Mouse (Mus musculus) heart, adult 8-10 months (tissue): ENCODE measurements around the gene Gbp7. TPM values are rescaled to one million over a fixed set of nuclear protein-coding genes. Genes with fewer than 3 reads are reported as not detected.
"Not testable (repeated sequence)": the region's sequence is repeated elsewhere in the genome, so short reads cannot be mapped to it uniquely, and the experiment has no call there.

ENCODE experiments used
- DNase-seq: peaks from one replicate; pipeline ENCODE4 v3.0.0; 2022; ENCODE audit warnings: low spot score
- total RNA-seq, 4 experiments: library from RNA; stranded (reverse); gene quantifications; 2 replicates each; pipeline ENCODE4 v1.2.4; 2022

Gbp7 gene
- 1 to 10 TPM; 6.2 to 8.1 (median 7.3) TPM for total RNA-seq

- DNase-seq: peak; percentile 84
Measured at GRCm38 (mm10) chr3:142530087-142530953, at the start of gene Gbp7. Gene Gbp7 (plus strand): TSS chr3:142530342.

GRCm38 (mm10) chr3:142490465-142490864 lies 39.7 kb upstream of the Gbp7 start:
- peak; percentile 82 for DNase-seq

GRCm38 (mm10) chr3:142493536-142494061 lies 36.5 kb upstream of the Gbp7 start, which contains the start of gene Gbp5:
Gene Gbp5 (plus strand): TSS chr3:142493978.
- DNase-seq: peak; percentile 93

GRCm38 (mm10) chr3:142495146-142495655 lies 34.9 kb upstream of the Gbp7 start:
- DNase-seq: no peak

- peak; percentile 69 for DNase-seq
Measured at GRCm38 (mm10) chr3:142496113-142497101, 33.7 kb upstream of the Gbp7 start.

- no peak for DNase-seq
Measured at GRCm38 (mm10) chr3:142497123-142497841, 32.9 kb upstream of the Gbp7 start.

- no peak for DNase-seq
Measured at GRCm38 (mm10) chr3:142498941-142499340, 31.2 kb upstream of the Gbp7 start.

GRCm38 (mm10) chr3:142528116-142528515 lies 2.0 kb upstream of the Gbp7 start:
- no peak for DNase-seq

- DNase-seq: no peak
Measured at GRCm38 (mm10) chr3:142529597-142529996, 545 bp upstream of the Gbp7 start.

GRCm38 (mm10) chr3:142531595-142531994 lies 1.5 kb downstream of the Gbp7 start:
- no peak for DNase-seq

GRCm38 (mm10) chr3:142533185-142533584 lies 3.0 kb downstream of the Gbp7 start:
- no peak for DNase-seq

- no peak for DNase-seq
Measured at GRCm38 (mm10) chr3:142535667-142536066, 5.5 kb downstream of the Gbp7 start.

- no peak for DNase-seq
Measured at GRCm38 (mm10) chr3:142541391-142541790, 11.2 kb downstream of the Gbp7 start.

- DNase-seq: not testable (repeated sequence)
Measured at GRCm38 (mm10) chr3:142542776-142543175, 12.6 kb downstream of the Gbp7 start.

GRCm38 (mm10) chr3:142546690-142547089 lies 16.5 kb downstream of the Gbp7 start:
- no peak for DNase-seq

- DNase-seq: no peak
Measured at GRCm38 (mm10) chr3:142550052-142550676, 20.0 kb downstream of the Gbp7 start.

- DNase-seq: no peak
Measured at GRCm38 (mm10) chr3:142554601-142555000, 24.5 kb downstream of the Gbp7 start.

- no peak for DNase-seq
Measured at GRCm38 (mm10) chr3:142555623-142556022, 25.5 kb downstream of the Gbp7 start.

- DNase-seq: peak; percentile 83
Measured at GRCm38 (mm10) chr3:142559632-142560228, 29.6 kb downstream of the Gbp7 start, which contains the start of gene Gbp3. Gene Gbp3 (plus strand): TSS chr3:142560026.
